7 mouse cellular contexts compared by ENCODE assay signal in the genomic region with DNA sequence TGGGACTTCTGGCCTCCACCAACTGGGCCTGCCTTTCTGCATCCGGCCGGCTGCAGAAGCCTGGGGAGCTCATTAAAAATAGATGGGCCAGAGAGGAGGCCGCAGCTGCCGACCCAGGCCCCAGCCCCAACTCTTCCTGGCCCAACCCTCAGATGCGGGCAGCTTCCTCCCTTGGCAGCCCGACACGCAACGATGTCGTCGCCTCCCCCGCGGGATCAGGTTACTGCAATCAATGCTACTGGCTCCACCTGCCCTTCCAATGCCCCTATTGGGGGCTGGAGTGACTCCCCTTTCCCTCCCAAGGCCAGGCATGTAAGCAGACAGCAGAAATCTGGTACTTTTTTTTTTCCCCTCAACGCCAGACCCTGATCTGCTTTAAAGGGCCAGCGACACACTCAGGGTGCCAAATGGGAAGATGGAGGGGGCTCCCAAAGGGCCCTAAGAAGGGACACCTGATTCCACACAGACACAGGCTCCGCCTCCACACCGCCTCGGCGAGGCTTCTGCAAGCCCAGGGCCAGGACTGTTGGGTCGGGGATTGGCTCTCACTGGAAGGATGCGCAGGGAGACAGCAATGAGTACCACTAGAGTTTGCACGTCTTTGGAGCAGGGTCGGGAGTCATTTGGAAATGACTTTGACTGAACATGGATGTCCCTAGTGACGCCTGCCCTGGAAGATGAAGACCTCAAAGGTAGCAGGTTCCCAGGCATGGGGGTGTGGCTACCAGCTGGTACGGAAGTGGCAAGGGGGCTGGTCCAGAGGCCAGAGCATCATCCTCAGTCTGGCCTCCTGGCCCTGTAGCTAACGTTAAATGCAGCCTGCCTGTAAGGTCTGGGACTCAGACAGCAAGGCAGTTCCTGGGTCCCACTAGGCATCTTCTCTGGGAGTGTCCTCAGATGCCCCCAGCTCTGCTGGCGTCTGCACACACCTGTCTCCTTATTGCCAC. TPM values are rescaled to one million over a fixed set of nuclear protein-coding genes. Genes with fewer than 3 reads are reported as not detected.
DNase-seq lines count a peak whose midpoint lies in the region; ATAC-seq lines count a peak whose summit lies in the region.

No protein-coding gene starts in this region.

- H3K4me2 ChIP-seq in lung, embryonic 15.5 days, result peak overlapping the region; percentile 43
- H3K4me2 ChIP-seq in hindbrain, embryonic 14.5 days (replicated peaks), result peak overlapping the region; percentile 59
- peak overlapping the region; percentile 46 for H3K4me2 ChIP-seq in midbrain, embryonic 11.5 days

- peaks cover 6% of the 10 kb centered on the region; the same call in 1 of the 2 replicates for H3K27me3 ChIP-seq in lung, embryonic 15.5 days
- H3K27me3 ChIP-seq in hindbrain, embryonic 14.5 days (ENCODE audit: control insufficient read depth, insufficient read depth, low read length), result no peaks in the 10 kb centered on the region
- no peaks in the 10 kb centered on the region for H3K27me3 ChIP-seq in midbrain, embryonic 11.5 days (ENCODE audit: control insufficient read depth, insufficient read depth, low read length)

- peak overlapping the region; percentile 16 for H3K4me3 ChIP-seq in lung, embryonic 15.5 days
- H3K4me3 ChIP-seq in hindbrain, embryonic 14.5 days (replicated peaks; ENCODE audit: low read length), result peak overlapping the region; percentile 27
- peak overlapping the region; percentile 29 for H3K4me3 ChIP-seq in midbrain, embryonic 11.5 days (ENCODE audit: low read depth, low read length)

- H3K9me3 ChIP-seq in lung, embryonic 15.5 days, result no peaks in the 10 kb centered on the region
- no peaks in the 10 kb centered on the region for H3K9me3 ChIP-seq in hindbrain, embryonic 14.5 days (ENCODE audit: control insufficient read depth, low read length)
- H3K9me3 ChIP-seq in midbrain, embryonic 11.5 days (ENCODE audit: control insufficient read depth, low read length), result no peaks in the 10 kb centered on the region

- peak overlapping the region; percentile 13 for H3K9ac ChIP-seq in lung, embryonic 15.5 days
- peak overlapping the region; percentile 55 for H3K9ac ChIP-seq in hindbrain, embryonic 14.5 days
- H3K9ac ChIP-seq in midbrain, embryonic 11.5 days (ENCODE audit: low read length), result peak overlapping the region; percentile 61

- no peaks in the 10 kb centered on the region for H3K36me3 ChIP-seq in lung, embryonic 15.5 days
- H3K36me3 ChIP-seq in hindbrain, embryonic 14.5 days (replicated peaks; ENCODE audit: control insufficient read depth, insufficient read depth), result no peaks in the 10 kb centered on the region
- H3K36me3 ChIP-seq in midbrain, embryonic 11.5 days (ENCODE audit: control insufficient read depth, insufficient read depth, low read length), result no peaks in the 10 kb centered on the region; the same call in 1 of the 2 replicates

- peaks cover 38% of the 10 kb centered on the region for H3K4me1 ChIP-seq in lung, embryonic 15.5 days
- H3K4me1 ChIP-seq in hindbrain, embryonic 14.5 days (replicated peaks; ENCODE audit: control insufficient read depth, insufficient read depth, low read length), result peaks cover 53% of the 10 kb centered on the region
- peaks cover 53% of the 10 kb centered on the region for H3K4me1 ChIP-seq in midbrain, embryonic 11.5 days (ENCODE audit: control insufficient read depth, insufficient read depth, low read length)

- no peak for ATAC-seq in lung, embryonic 15.5 days (ENCODE audit: borderline replicate concordance, extremely low read depth, low FRiP score, low TSS enrichment)
- no peak for ATAC-seq in hindbrain, embryonic 14.5 days (ENCODE audit: low FRiP score)
- 0 out of 2 replicates have a peak, but pooled peaks have one; percentile 0 for ATAC-seq in midbrain, embryonic 11.5 days (ENCODE audit: low FRiP score)

- no peak for DNase-seq in lung, postnatal 10 days
- DNase-seq in embryo, embryonic 9.5 days (ENCODE audit: extremely low spot score), result peak; percentile 77
- DNase-seq in hindbrain, embryonic 14.5 days (ENCODE audit: low spot score), result peak; percentile 47
- peak; percentile 91 for DNase-seq in midbrain, embryonic 11.5 days (ENCODE audit: low spot score, missing footprints)
- no peak for DNase-seq in right cerebral cortex, postnatal 4 days
- no peak for DNase-seq in frontal cortex, postnatal 10 days (ENCODE audit: low spot score in 2 of 2)

- 5% methylated on average over 26 of the region's 26 CpGs for WGBS in lung, embryonic 15.5 days
- 4% methylated on average over 24 of the region's 26 CpGs for WGBS in hindbrain, embryonic 14.5 days
- 4% methylated on average over 26 of the region's 26 CpGs for WGBS in midbrain, embryonic 11.5 days

- H3K27ac ChIP-seq in lung, embryonic 15.5 days, result no peak overlapping the region
- peak overlapping the region; percentile 88 for H3K27ac ChIP-seq in hindbrain, embryonic 14.5 days
- H3K27ac ChIP-seq in midbrain, embryonic 11.5 days (ENCODE audit: low read depth, low read length), result peak overlapping the region; percentile 83

RNA-seq across cellular contexts. Expression of gene Mapk8ip1, which starts 8.5 kb away (rescaled TPM):
- 15.1 and 15.2 TPM in 2 replicates for polyA plus RNA-seq in lung, embryonic 15.5 days (2015; fragmentation: Nextera tagmentation; extraction: Ambion mirVana)
- polyA plus RNA-seq in hindbrain, embryonic 14.5 days (2014; fragmentation: Nextera tagmentation; extraction: Ambion mirVana), result 68.8 and 74.5 TPM in 2 replicates
- polyA plus RNA-seq in midbrain, embryonic 11.5 days (2014; fragmentation: Nextera tagmentation; extraction: Ambion mirVana), result 34.5 and 37.1 TPM in 2 replicates

RNA-seq across cellular contexts. Expression of gene 1700029I15Rik, which starts 10.3 kb away (rescaled TPM):
- 2.5 and 3.0 TPM in 2 replicates for polyA plus RNA-seq in lung, embryonic 15.5 days (2015; fragmentation: Nextera tagmentation; extraction: Ambion mirVana)
- polyA plus RNA-seq in hindbrain, embryonic 14.5 days (2014; fragmentation: Nextera tagmentation; extraction: Ambion mirVana), result 2.9 and 4.2 TPM in 2 replicates
- polyA plus RNA-seq in midbrain, embryonic 11.5 days (2014; fragmentation: Nextera tagmentation; extraction: Ambion mirVana), result 1.5 and 2.0 TPM in 2 replicates

RNA-seq across cellular contexts. Expression of gene Large2, which starts 17.9 kb away (rescaled TPM):
- 17.0 and 18.7 TPM in 2 replicates for polyA plus RNA-seq in lung, embryonic 15.5 days (2015; fragmentation: Nextera tagmentation; extraction: Ambion mirVana)
- polyA plus RNA-seq in hindbrain, embryonic 14.5 days (2014; fragmentation: Nextera tagmentation; extraction: Ambion mirVana), result 2.0 and 2.4 TPM in 2 replicates
- 8.9 and 10.6 TPM in 2 replicates for polyA plus RNA-seq in midbrain, embryonic 11.5 days (2014; fragmentation: Nextera tagmentation; extraction: Ambion mirVana)

RNA-seq across cellular contexts. Expression of gene Pex16, which starts 18.1 kb away (rescaled TPM):
- polyA plus RNA-seq in lung, embryonic 15.5 days (2015; fragmentation: Nextera tagmentation; extraction: Ambion mirVana), result 23.8 and 24.0 TPM in 2 replicates
- polyA plus RNA-seq in hindbrain, embryonic 14.5 days (2014; fragmentation: Nextera tagmentation; extraction: Ambion mirVana), result 32.7 TPM in 2 replicates
- 17.7 and 20.0 TPM in 2 replicates for polyA plus RNA-seq in midbrain, embryonic 11.5 days (2014; fragmentation: Nextera tagmentation; extraction: Ambion mirVana)

RNA-seq across cellular contexts. Expression of gene Cry2, which starts 41.3 kb away (rescaled TPM):
- 23.6 and 25.7 TPM in 2 replicates for polyA plus RNA-seq in lung, embryonic 15.5 days (2015; fragmentation: Nextera tagmentation; extraction: Ambion mirVana)
- 34.6 and 35.5 TPM in 2 replicates for polyA plus RNA-seq in hindbrain, embryonic 14.5 days (2014; fragmentation: Nextera tagmentation; extraction: Ambion mirVana)
- 20.5 and 21.9 TPM in 2 replicates for polyA plus RNA-seq in midbrain, embryonic 11.5 days (2014; fragmentation: Nextera tagmentation; extraction: Ambion mirVana)

Comparison
In these comparisons a context has a peak if more than half of its experiments do, and no peak if none do; other contexts are left out.
1. DNase-seq: peak in embryo, embryonic 9.5 days (single experiment), hindbrain, embryonic 14.5 days (single experiment) and midbrain, embryonic 11.5 days (single experiment); none in lung, postnatal 10 days (single experiment), right cerebral cortex, postnatal 4 days (single experiment) and frontal cortex, postnatal 10 days (0 of 2).
2. Peak in every context shown above with its lines, with median percentiles within 50 percentile points of each other: H3K4me2 ChIP-seq, H3K4me3 ChIP-seq and H3K9ac ChIP-seq.